Mouse (Mus musculus) limb, embryonic 12.5 days (tissue): ENCODE measurements around the gene Dab2ip. TPM values are rescaled to one million over a fixed set of nuclear protein-coding genes. Genes with fewer than 3 reads are reported as not detected.

ENCODE experiments used
- ATAC-seq: fragments of 200-750 bp; cut with Nextera tagmentation; 2 replicates; pipeline ENCODE4 v1.8.0; 2017; ENCODE audit warnings: low read depth, moderate TSS enrichment; ENCODE audit not compliant: insufficient number of reproducible peaks, insufficient read depth, low FRiP score, low TSS enrichment
- H3K27ac ChIP-seq: fragments of 300-500 bp; sonication (generic); 2 replicates; pipeline ENCODE4 v1.5.1; 2016; ENCODE audit warnings: mild to moderate bottlenecking, moderate library complexity
- H3K27me3 ChIP-seq: fragments of 300-500 bp; sonication (generic); 2 replicates; pipeline ENCODE4 v1.6.1; 2016; ENCODE audit warnings: mild to moderate bottlenecking, moderate library complexity
- H3K36me3 ChIP-seq: fragments of 300-500 bp; sonication (generic); 2 replicates; pipeline ENCODE4 v1.6.1; 2016; ENCODE audit warnings: mild to moderate bottlenecking, moderate library complexity
- H3K4me1 ChIP-seq: fragments of 300-500 bp; sonication (generic); replicated peaks from 2 replicates; pipeline ENCODE4 v1.6.1; 2016
- H3K4me2 ChIP-seq: fragments of 300-500 bp; sonication (generic); 2 replicates; pipeline ENCODE4 v1.6.1; 2016; ENCODE audit warnings: mild to moderate bottlenecking, moderate library complexity
- H3K4me3 ChIP-seq: fragments of 300-500 bp; sonication (generic); replicated peaks from 2 replicates; pipeline ENCODE4 v1.5.1; 2016; ENCODE audit warnings: mild to moderate bottlenecking
- H3K9ac ChIP-seq: fragments of 300-500 bp; sonication (generic); replicated peaks from 2 replicates; pipeline ENCODE4 v1.6.1; 2016; ENCODE audit warnings: mild to moderate bottlenecking, moderate library complexity
- H3K9me3 ChIP-seq: fragments of 300-500 bp; sonication (generic); 2 replicates; pipeline ENCODE4 v1.6.1; 2016; ENCODE audit warnings: mild to moderate bottlenecking, moderate library complexity
- WGBS: fragments of 180-500 bp; shearing (Covaris S2); methylation state at CpG from one replicate; pipeline ENCODE4 v1.1.7; 2016; 5-methylcytosine and 5-hydroxymethylcytosine counted together
- polyA plus RNA-seq: library from polyadenylated mRNA; unstranded; fragments of >200 nt; fragmentation: Nextera tagmentation; extraction: Ambion mirVana; gene quantifications from 2 replicates; pipeline ENCODE4 v1.2.1, GENCODE M21; 2016

The Dab2ip gene
- polyA plus RNA-seq, 1 experiment from 2014 or later: 72.3 TPM

DNA sequence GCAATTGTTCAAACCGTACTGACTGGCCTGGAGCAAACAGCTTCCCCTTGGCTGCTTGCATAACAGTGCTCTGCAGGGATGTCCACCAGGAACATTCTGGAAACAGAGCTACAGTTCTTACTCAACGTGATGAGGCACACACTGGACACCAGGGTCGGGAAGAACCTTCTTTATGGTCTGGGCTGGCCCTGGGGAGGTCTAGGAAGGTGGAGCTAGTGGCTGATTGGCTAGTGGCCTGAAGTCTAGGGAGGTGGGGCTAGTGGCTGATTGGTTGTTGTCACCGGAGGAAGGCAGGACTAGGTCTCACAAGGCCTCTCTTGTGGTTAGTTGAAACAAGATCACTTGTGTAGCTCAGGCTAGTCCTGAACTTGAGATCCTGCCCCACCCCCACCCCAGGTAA is 77.5 kb downstream of the Dab2ip start:
- ATAC-seq: no peak

GRCm38 (mm10) chr2:35637880-35638535 is 79.9 kb downstream of the Dab2ip start:
- H3K4me3 ChIP-seq: no peak overlapping the region
- no peaks in the 10 kb centered on the region for H3K9me3 ChIP-seq
- H3K27me3 ChIP-seq: no peaks in the 10 kb centered on the region
- no peak overlapping the region for H3K9ac ChIP-seq
- H3K4me2 ChIP-seq: no peak overlapping the region
- no peak overlapping the region for H3K27ac ChIP-seq
- peaks cover 11% of the 10 kb centered on the region for H3K4me1 ChIP-seq
- WGBS: 84% methylated on average over 13 of the region's 13 CpGs
- H3K36me3 ChIP-seq: peaks cover 47% of the 10 kb centered on the region
- ATAC-seq: no peak

More for the DNA sequence above, 77.5 kb downstream of the Dab2ip start:
- Histone ChIP-seq H3K27me3 (no peaks in the 10 kb centered on the region), H3K27ac (no peak overlapping the region), H3K4me2 (no peak overlapping the region), H3K4me3 (no peak overlapping the region), H3K36me3 (peaks cover 40% of the 10 kb centered on the region), H3K4me1 (peaks cover 18% of the 10 kb centered on the region), H3K9ac (no peak overlapping the region), H3K9me3 (no peaks in the 10 kb centered on the region)
- 70% methylated on average over 4 of the region's 4 CpGs for WGBS

GRCm38 (mm10) chr2:35639799-35640198 is 81.7 kb downstream of the Dab2ip start:
- H3K27me3 ChIP-seq: no peaks in the 10 kb centered on the region
- H3K36me3 ChIP-seq: peaks cover 55% of the 10 kb centered on the region
- H3K9ac ChIP-seq: no peak overlapping the region
- no peak overlapping the region for H3K4me3 ChIP-seq
- no peak for ATAC-seq
- H3K27ac ChIP-seq: no peak overlapping the region
- no peaks in the 10 kb centered on the region for H3K4me1 ChIP-seq
- 94% methylated on average over 2 of the region's 2 CpGs for WGBS
- H3K9me3 ChIP-seq: no peaks in the 10 kb centered on the region
- H3K4me2 ChIP-seq: no peak overlapping the region

- Histone ChIP-seq H3K27ac (peak overlapping the region; percentile 29; the same call in 1 of the 2 replicates), H3K27me3 (no peaks in the 10 kb centered on the region), H3K9ac (no peak overlapping the region), H3K4me3 (no peak overlapping the region), H3K36me3 (peaks cover 61% of the 10 kb centered on the region), H3K4me1 (no peaks in the 10 kb centered on the region), H3K9me3 (no peaks in the 10 kb centered on the region), H3K4me2 (no peak overlapping the region)
- WGBS: 84% methylated on average over 13 of the region's 13 CpGs
- no peak for ATAC-seq
Observed at GRCm38 (mm10) chr2:35640576-35640975, 82.5 kb downstream of the Dab2ip start.

GRCm38 (mm10) chr2:35642224-35642623 is 84.2 kb downstream of the Dab2ip start:
- H3K36me3 ChIP-seq: peaks cover 65% of the 10 kb centered on the region
- WGBS: 86% methylated on average over 7 of the region's 7 CpGs
- H3K9ac ChIP-seq: no peak overlapping the region

GRCm38 (mm10) chr2:35646553-35646952 is 88.5 kb downstream of the Dab2ip start:
- 85% methylated on average over 8 of the region's 8 CpGs for WGBS
- no peak overlapping the region for H3K4me3 ChIP-seq
- H3K9ac ChIP-seq: no peak overlapping the region
- H3K4me2 ChIP-seq: no peak overlapping the region
- no peak overlapping the region for H3K27ac ChIP-seq
- H3K9me3 ChIP-seq: no peaks in the 10 kb centered on the region
- H3K36me3 ChIP-seq: peaks cover 48% of the 10 kb centered on the region
- peaks cover 9% of the 10 kb centered on the region for H3K4me1 ChIP-seq
- no peak for ATAC-seq
- H3K27me3 ChIP-seq: no peaks in the 10 kb centered on the region

More at GRCm38 (mm10) chr2:35642224-35642623, 84.2 kb downstream of the Dab2ip start:
- Histone ChIP-seq H3K27me3 (no peaks in the 10 kb centered on the region), H3K9me3 (no peaks in the 10 kb centered on the region), H3K4me1 (no peaks in the 10 kb centered on the region), H3K4me3 (no peak overlapping the region), H3K27ac (no peak overlapping the region), H3K4me2 (no peak overlapping the region)
- no peak for ATAC-seq

DNA sequence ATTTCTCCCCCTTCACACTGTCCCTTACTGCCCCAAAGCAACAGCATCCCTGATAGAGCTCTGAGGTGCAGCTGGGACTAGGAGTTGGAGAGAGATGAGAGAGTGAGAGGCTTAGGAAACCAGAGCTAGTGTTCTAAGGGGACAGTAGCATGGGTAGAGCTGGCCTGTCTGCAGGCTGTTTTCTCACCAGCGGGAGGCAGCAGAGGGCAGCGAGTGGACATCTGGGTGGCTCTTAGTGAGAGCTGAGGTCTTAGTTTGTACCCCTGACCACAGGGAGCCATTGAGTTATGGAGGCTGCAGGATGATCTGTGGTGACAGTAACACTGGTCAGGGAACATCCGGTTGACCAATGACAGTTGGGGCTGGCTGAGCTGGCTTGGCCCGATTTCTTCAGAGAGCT is 91.6 kb downstream of the Dab2ip start:
- Histone ChIP-seq H3K4me1 (peaks cover 13% of the 10 kb centered on the region), H3K27me3 (no peaks in the 10 kb centered on the region), H3K9me3 (no peaks in the 10 kb centered on the region), H3K27ac (no peak overlapping the region), H3K4me3 (no peak overlapping the region), H3K9ac (no peak overlapping the region), H3K36me3 (peaks cover 39% of the 10 kb centered on the region), H3K4me2 (no peak overlapping the region)
- ATAC-seq: peak; percentile 32; the same call in 1 of the 2 replicates
- 42% methylated on average over 4 of the region's 4 CpGs for WGBS

DNA sequence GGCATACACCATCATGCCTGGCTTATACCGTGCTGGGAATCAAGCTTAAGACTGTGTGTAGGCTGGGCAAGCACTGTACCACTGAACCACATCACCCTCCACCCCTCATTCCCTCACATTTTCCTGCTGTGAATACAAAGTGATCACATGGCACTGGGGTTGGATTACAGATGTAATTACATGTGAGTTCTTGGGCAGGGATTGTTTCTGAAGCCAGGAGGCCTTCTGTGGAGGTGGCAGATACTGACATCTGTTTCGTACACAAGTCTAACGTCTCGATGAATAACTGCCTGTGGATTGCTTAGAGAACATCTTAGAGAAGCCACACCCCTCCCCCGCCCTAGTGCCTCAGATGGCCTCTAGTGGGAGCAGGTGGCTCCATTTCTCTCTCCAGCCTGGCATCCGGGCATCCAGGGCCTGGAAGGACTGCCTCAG is 93.2 kb downstream of the Dab2ip start:
- no peak overlapping the region for H3K9ac ChIP-seq
- H3K27me3 ChIP-seq: no peaks in the 10 kb centered on the region
- ATAC-seq: no peak
- peaks cover 25% of the 10 kb centered on the region for H3K36me3 ChIP-seq
- no peak overlapping the region for H3K4me2 ChIP-seq
- H3K27ac ChIP-seq: no peak overlapping the region
- peaks cover 29% of the 10 kb centered on the region for H3K4me1 ChIP-seq
- no peak overlapping the region for H3K4me3 ChIP-seq
- WGBS: 52% methylated on average over 6 of the region's 6 CpGs
- no peaks in the 10 kb centered on the region for H3K9me3 ChIP-seq

DNA sequence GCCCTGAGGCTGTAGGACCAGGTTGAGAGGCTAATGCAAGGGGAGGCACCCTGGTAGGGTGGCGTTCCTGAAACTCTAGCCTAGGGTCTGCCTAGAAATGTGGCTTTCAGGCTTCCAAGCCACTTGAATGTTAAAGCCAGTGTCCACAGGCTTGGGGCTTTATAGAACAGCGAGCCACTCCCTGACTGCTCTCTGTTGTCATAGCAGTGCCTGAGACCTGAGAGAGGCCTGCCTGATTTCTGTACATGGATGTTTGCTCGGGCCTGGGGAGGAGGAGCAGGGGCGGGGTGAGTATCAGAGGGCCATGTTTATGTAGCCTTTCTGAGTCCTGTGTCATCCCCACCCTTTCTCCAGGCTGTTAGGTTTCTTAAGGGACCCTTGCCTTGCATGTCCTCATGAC is 94.9 kb downstream of the Dab2ip start:
- H3K4me3 ChIP-seq: no peak overlapping the region
- no peak overlapping the region for H3K9ac ChIP-seq
- H3K27ac ChIP-seq: no peak overlapping the region
- H3K4me2 ChIP-seq: no peak overlapping the region
- H3K4me1 ChIP-seq: peaks cover 46% of the 10 kb centered on the region
- 79% methylated on average over 4 of the region's 4 CpGs for whole genome bisulfite sequencing
- no peak for ATAC-seq
- peaks cover 13% of the 10 kb centered on the region; the same call in 1 of the 2 replicates for H3K36me3 ChIP-seq
- H3K9me3 ChIP-seq: no peaks in the 10 kb centered on the region
- H3K27me3 ChIP-seq: no peaks in the 10 kb centered on the region

DNA sequence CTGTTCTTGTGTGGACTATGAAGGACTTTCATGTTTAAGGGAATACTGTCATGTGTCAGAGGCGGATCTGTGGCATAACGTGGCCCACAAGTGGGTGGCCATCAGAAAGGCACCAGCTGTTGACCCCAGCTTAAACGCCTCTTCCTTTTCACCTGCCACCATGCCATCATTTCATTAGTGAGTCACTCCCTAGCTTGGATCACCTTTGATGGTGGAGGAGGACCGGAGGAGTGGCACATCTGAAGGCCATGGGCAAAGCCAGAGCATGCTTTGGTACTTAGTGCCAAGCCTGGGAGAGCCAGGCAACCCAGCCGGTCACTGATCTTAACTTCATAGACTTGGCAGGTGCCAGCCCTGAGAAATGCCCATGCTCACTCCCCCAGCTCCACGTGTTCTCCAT is 96.7 kb downstream of the Dab2ip start:
- H3K36me3 ChIP-seq: peaks cover 9% of the 10 kb centered on the region; the same call in 1 of the 2 replicates
- peaks cover 54% of the 10 kb centered on the region for H3K4me1 ChIP-seq
- no peak overlapping the region for H3K4me2 ChIP-seq
- H3K27ac ChIP-seq: no peak overlapping the region
- no peaks in the 10 kb centered on the region for H3K27me3 ChIP-seq
- WGBS: 82% methylated on average over 6 of the region's 6 CpGs
- no peak overlapping the region for H3K4me3 ChIP-seq
- no peak overlapping the region for H3K9ac ChIP-seq
- no peak for ATAC-seq
- no peaks in the 10 kb centered on the region for H3K9me3 ChIP-seq

- no peak overlapping the region for H3K4me3 ChIP-seq
- 44% methylated on average over 8 of the region's 8 CpGs for WGBS
- no peaks in the 10 kb centered on the region for H3K27me3 ChIP-seq
- H3K4me2 ChIP-seq: peak overlapping the region; percentile 13; the same call in 1 of the 2 replicates
- peak overlapping the region; percentile 37; the same call in 1 of the 2 replicates for H3K9ac ChIP-seq
- peaks cover 9% of the 10 kb centered on the region; the same call in 1 of the 2 replicates for H3K36me3 ChIP-seq
- H3K4me1 ChIP-seq: peaks cover 50% of the 10 kb centered on the region
- H3K9me3 ChIP-seq: no peaks in the 10 kb centered on the region
- no peak for ATAC-seq
- H3K27ac ChIP-seq: peak overlapping the region; percentile 73
Observed at GRCm38 (mm10) chr2:35655996-35656395, 97.9 kb downstream of the Dab2ip start.

DNA sequence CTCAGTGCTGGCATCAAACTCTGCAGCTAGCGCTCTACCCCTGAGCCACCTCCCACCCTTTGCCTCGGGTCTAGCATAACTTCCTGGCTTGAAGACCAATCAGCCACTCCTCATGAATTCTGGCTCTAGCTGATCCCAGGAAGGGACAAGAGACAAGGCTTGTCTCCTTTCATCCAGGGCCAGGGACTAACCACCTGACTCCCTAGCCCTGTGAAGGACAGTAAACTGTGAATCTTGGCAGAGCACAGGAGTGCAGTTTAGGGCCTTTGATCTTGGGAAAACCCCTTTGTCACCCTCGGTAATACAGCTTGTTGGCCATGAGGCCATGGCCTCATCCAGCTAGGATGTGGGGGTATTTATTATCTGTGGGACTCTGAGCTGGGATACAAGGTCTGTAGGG is 100.2 kb downstream of the Dab2ip start:
- no peaks in the 10 kb centered on the region for H3K36me3 ChIP-seq
- no peaks in the 10 kb centered on the region for H3K27me3 ChIP-seq
- H3K27ac ChIP-seq: peak overlapping the region; percentile 83
- peaks cover 59% of the 10 kb centered on the region for H3K4me1 ChIP-seq
- WGBS: 39% methylated on average over 3 of the region's 3 CpGs
- no peak overlapping the region for H3K4me3 ChIP-seq
- no peak overlapping the region for H3K9ac ChIP-seq
- ATAC-seq: no peak
- no peak overlapping the region for H3K4me2 ChIP-seq
- no peaks in the 10 kb centered on the region for H3K9me3 ChIP-seq
